Mouse (Mus musculus): ENCODE measurements around the gene 5730522E02Rik.

DNA sequence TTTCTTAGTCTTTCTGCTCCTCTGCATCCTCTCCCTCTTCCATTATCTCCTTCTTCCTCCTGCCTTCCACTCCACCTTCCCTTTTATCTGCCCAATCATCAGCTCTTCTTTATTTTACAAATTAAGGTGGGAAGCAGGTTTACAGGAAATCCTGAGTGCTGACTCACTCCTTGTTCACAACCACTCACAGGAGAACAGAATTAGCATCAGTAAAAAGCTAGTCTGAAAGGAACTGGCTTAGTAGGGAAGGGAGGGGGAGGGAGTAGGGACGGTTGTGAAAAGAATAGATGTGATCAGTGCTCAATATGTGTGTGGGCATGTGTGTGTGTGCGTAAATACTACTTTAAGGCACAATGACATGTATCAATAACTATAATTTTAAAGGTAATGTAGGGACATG lies 81.5 kb downstream of the 5730522E02Rik start:
- no peak for TF ChIP-seq CTCF (IDR thresholded peaks at IDR 0.05; ENCODE audit: extremely low read depth, insufficient read depth, insufficient read length, insufficient replicate concordance)
- no peak for TF ChIP-seq POLR2A (IDR thresholded peaks at IDR 0.05; ENCODE audit: low read depth, low read length)
